Mouse (Mus musculus) bone marrow macrophage, adult 2 months (primary cell): ENCODE results near the gene Vmn1r175. TPM values are rescaled to one million over a fixed set of nuclear protein-coding genes. Genes with fewer than 3 reads are reported as not detected.
"Not testable (repeated sequence)": the region's sequence is repeated elsewhere in the genome, so short reads cannot be mapped to it uniquely, and the experiment has no call there.

Experiments used
- H3K27ac ChIP-seq: 2 replicates; pipeline ENCODE4 v1.5.1; 2012; ENCODE audit warnings: low read depth, low read length; ENCODE audit not compliant: insufficient read depth
- H3K4me1 ChIP-seq: 2 replicates; pipeline ENCODE4 v1.6.1; 2012; ENCODE audit warnings: low read length; ENCODE audit not compliant: control insufficient read depth, insufficient read depth
- H3K4me3 ChIP-seq: 2 replicates; pipeline ENCODE4 v1.5.1; 2012; ENCODE audit warnings: mild to moderate bottlenecking, low read length, moderate library complexity; ENCODE audit not compliant: insufficient read depth
- CTCF ChIP-seq: IDR thresholded peaks from 2 replicates; pipeline ENCODE4 v1.5.1; 2012; ENCODE audit warnings: low read depth, mild to moderate bottlenecking, low read length, moderate library complexity
- POLR2A ChIP-seq: IDR thresholded peaks from 2 replicates; pipeline ENCODE4 v1.6.1; 2012; ENCODE audit warnings: mild to moderate bottlenecking, low read depth, low read length, borderline replicate concordance
- polyA plus RNA-seq: library from polyadenylated mRNA; stranded (reverse); fragments of >200 nt; gene quantifications from 2 replicates; pipeline ENCODE4 v1.2.4, GENCODE M21; 2012; ENCODE audit not compliant: missing spikeins, insufficient read depth, insufficient read length

Gene Vmn1r175
- polyA plus RNA-seq: not detected in 2 replicates

DNA sequence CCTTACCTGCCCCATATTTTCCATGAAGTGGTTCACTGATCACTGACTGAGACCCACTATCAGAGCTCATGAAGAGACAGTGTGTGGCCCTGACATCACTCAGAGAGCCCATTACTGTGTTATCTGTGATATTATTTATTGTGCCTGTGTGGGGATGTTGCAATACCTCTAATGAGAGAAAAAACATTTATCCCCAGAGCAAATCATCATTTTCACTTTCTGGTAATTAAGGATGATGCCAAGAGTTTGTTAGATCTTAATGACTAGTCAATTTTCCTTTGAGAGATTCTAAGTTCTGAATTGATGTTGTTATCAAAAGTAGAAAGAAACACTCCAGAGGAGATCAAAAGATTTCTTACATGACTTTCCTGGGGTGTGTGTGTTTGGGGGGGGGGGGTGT, at the start of gene Vmn1r175:
TSS of gene Vmn1r175 (minus strand) at position 101 of the 400 bp plus-strand sequence.
- H3K4me1 ChIP-seq, H3K27ac ChIP-seq, H3K4me3 ChIP-seq: not testable (repeated sequence)

DNA sequence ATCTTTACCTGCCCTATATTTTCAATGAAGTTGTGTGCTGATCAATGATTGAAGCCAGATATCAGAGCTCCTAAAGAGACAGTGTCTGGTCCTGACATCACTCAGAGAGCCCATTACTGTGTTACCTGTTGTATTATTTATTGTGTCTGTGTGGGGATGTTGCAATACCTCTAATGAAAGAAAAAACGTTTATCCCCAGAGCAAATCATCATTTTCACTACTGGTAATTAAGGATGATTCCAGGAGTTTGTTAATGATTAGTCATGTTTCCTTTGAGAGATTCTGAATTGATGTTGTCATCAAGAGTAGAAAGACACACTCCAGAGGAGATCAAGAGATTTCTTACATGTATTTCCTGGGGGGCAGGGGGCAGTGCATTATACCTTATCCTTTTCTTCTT, 26.8 kb upstream of the Vmn1r175 start, which contains the start of gene Vmn1r176:
TSS of gene Vmn1r176 (minus strand) at position 101 of the 400 bp plus-strand sequence.
- H3K4me3 ChIP-seq, H3K27ac ChIP-seq, H3K4me1 ChIP-seq: not testable (repeated sequence)

DNA sequence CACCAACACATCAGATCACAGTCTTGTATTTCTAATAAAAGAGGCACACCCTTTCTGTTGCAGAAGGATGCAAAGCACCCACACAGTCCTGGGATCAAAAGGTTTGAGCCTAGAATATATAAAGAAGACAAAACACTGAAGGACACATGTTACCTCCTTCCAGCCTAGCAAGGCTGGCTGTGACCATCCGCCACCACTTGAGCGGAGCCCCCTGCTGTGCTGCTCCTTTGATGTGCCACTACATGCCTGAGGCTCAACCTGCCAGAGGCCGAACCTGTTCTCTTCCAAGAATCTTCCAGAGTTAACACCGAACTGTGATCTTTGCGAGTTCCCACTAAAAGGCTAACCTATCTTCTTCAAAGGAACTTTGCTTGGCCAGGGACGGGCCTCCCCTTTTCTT, 25.9 kb downstream of the Vmn1r175 start:
- no peak for TF ChIP-seq CTCF
- TF ChIP-seq POLR2A: no peak
- H3K4me1 ChIP-seq: no peaks in the 10 kb centered on the region
- no peak overlapping the region for H3K4me3 ChIP-seq
- H3K27ac ChIP-seq: no peak overlapping the region

Other genes with a start within 250 kb of the Vmn1r175 start
- gene Vmn1r169, start 235.1 kb downstream of the Vmn1r175 start, polyA plus RNA-seq: not detected in 2 replicates
- gene Vmn1r170, start 204.5 kb downstream of the Vmn1r175 start, polyA plus RNA-seq: not detected in 2 replicates
- not detected in 2 replicates for gene Vmn1r171, start 179.9 kb downstream of the Vmn1r175 start, polyA plus RNA-seq
- gene Vmn1r172, start 152.3 kb downstream of the Vmn1r175 start, polyA plus RNA-seq: not detected in 2 replicates
- gene Vmn1r173, start 109.9 kb downstream of the Vmn1r175 start, polyA plus RNA-seq: not detected in 2 replicates
- 0.09 TPM in 1 of 2 replicates, not detected in the other for gene Vmn1r174, start 58.4 kb downstream of the Vmn1r175 start, polyA plus RNA-seq
- gene Vmn1r176, start 26.7 kb upstream of the Vmn1r175 start, polyA plus RNA-seq: not detected in 2 replicates
- not detected in 2 replicates for gene Vmn1r177, start 55.8 kb upstream of the Vmn1r175 start, polyA plus RNA-seq
- not detected in 2 replicates for gene Vmn1r178, start 81.4 kb upstream of the Vmn1r175 start, polyA plus RNA-seq
- not detected in 2 replicates for gene Vmn1r179, start 116.3 kb upstream of the Vmn1r175 start, polyA plus RNA-seq
- not detected in 2 replicates for gene Vmn1r180, start 140.0 kb upstream of the Vmn1r175 start, polyA plus RNA-seq
- gene Vmn1r181, start 164.0 kb upstream of the Vmn1r175 start, polyA plus RNA-seq: not detected in 2 replicates
- not detected in 2 replicates for gene V1rd19, start 191.0 kb upstream of the Vmn1r175 start, polyA plus RNA-seq
- 0.32 TPM in 1 of 2 replicates, not detected in the other for gene Vmn1r183, start 242.6 kb upstream of the Vmn1r175 start, polyA plus RNA-seq